Mouse (Mus musculus): ENCODE measurements around the gene Phex. TPM values are rescaled to one million over a fixed set of nuclear protein-coding genes. Genes with fewer than 3 reads are reported as not detected.

Phex gene
- polyA plus RNA-seq, 1 experiment from 2014 or later, result 0.21 TPM

GRCm38 (mm10) chrX:157292411-157292810 lies 122.7 kb downstream of the Phex start:
- Histone ChIP-seq H3K4me2 (ENCODE audit: low read length) (no peak overlapping the region), H3K4me3 (ENCODE audit: low read length) (no peak overlapping the region), H3K4me1 (ENCODE audit: control insufficient read depth, insufficient read depth, low read depth, low read length) (no peaks in the 10 kb centered on the region), H3K9ac (ENCODE audit: low read depth, low read length) (no peak overlapping the region), H3K9me3 (ENCODE audit: control insufficient read depth, low read length) (no peaks in the 10 kb centered on the region), H3K36me3 (ENCODE audit: control insufficient read depth, insufficient read depth, low read length) (no peaks in the 10 kb centered on the region), H3K27me3 (replicated peaks; ENCODE audit: control insufficient read depth, insufficient read depth, low read length) (no peaks in the 10 kb centered on the region), H3K27ac (ENCODE audit: low read depth, low read length) (no peak overlapping the region)
- ATAC-seq, result no peak

DNA sequence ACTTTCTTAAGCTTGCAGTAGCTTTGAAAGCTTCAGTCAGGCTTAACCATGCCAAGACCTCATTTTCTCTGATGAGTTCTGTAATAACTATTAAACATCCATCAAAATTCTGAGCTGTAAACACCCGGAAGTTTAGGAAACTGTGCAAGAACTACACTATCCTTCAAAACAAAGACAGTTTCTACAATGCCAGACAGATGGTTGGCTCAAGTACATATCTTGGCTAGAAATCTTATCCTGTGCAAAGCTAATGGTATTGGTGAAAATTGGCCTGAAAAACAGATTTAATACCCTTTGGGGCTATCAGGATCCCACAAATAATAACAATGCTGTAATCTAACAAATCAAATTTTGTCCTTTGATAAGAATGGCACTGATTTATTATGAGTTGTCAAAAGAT lies 138.5 kb downstream of the Phex start:
- H3K4me1 ChIP-seq (ENCODE audit: control insufficient read depth, insufficient read depth, low read depth, low read length), result no peaks in the 10 kb centered on the region
- 75% methylated on average over 1 of the region's 1 CpGs for WGBS

DNA sequence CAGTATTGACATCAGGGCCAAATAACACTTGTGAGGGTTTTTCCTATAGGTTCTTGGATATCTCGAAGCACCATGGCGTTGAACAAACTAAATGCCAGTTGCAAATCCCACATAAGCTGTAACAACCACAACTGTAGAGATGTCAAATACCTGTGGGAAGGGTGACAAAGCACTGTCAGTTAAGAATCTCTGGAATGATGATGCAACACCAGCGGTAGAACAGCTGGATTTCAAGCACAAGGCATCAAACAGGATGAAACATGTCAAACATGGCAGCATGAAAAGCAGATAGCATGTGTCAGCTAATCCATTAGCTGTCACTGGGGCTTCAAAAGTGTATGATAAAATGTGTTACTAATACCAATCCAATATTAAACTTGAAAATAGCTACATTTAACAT lies 141.8 kb downstream of the Phex start:
- no peak overlapping the region for H3K4me2 ChIP-seq (ENCODE audit: low read length)
- no peak overlapping the region for H3K9ac ChIP-seq (ENCODE audit: low read depth, low read length)
- H3K4me3 ChIP-seq (ENCODE audit: low read length), result no peak overlapping the region
- no peak for ATAC-seq
- no peaks in the 10 kb centered on the region for H3K9me3 ChIP-seq (ENCODE audit: control insufficient read depth, low read length)
- no peaks in the 10 kb centered on the region for H3K27me3 ChIP-seq (replicated peaks; ENCODE audit: control insufficient read depth, insufficient read depth, low read length)
- no peaks in the 10 kb centered on the region for H3K4me1 ChIP-seq (ENCODE audit: control insufficient read depth, insufficient read depth, low read depth, low read length)
- H3K36me3 ChIP-seq (ENCODE audit: control insufficient read depth, insufficient read depth, low read length), result no peaks in the 10 kb centered on the region
- H3K27ac ChIP-seq (ENCODE audit: low read depth, low read length), result no peak overlapping the region
- 78% methylated on average over 3 of the region's 3 CpGs for WGBS

More for the DNA sequence above, 138.5 kb downstream of the Phex start:
- H3K9me3 ChIP-seq (ENCODE audit: control insufficient read depth, low read length), result no peaks in the 10 kb centered on the region
- no peak overlapping the region for H3K4me2 ChIP-seq (ENCODE audit: low read length)
- H3K27ac ChIP-seq (ENCODE audit: low read depth, low read length), result no peak overlapping the region
- H3K27me3 ChIP-seq (replicated peaks; ENCODE audit: control insufficient read depth, insufficient read depth, low read length), result no peaks in the 10 kb centered on the region
- no peaks in the 10 kb centered on the region for H3K36me3 ChIP-seq (ENCODE audit: control insufficient read depth, insufficient read depth, low read length)
- H3K9ac ChIP-seq (ENCODE audit: low read depth, low read length), result no peak overlapping the region
- no peak for ATAC-seq
- no peak overlapping the region for H3K4me3 ChIP-seq (ENCODE audit: low read length)

DNA sequence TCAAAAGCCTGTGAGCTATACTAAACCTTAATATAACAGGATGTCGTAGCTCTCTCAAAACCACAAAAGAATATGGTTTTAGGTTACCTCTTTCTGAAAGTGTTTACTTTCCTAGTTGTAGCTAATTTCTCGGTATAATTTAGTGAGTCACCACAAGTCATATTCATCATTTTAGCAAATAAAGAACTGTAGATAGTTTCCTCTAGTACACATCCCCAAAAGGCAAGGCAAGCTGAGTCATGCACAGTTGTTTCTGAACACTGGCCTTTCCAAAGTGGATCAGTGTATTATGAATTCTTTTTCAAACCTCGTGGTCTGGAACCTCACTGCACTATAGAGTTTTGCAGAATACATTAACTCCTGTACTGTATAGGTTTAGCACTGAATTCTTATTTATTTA lies 143.5 kb downstream of the Phex start:
- no peaks in the 10 kb centered on the region for H3K4me1 ChIP-seq (ENCODE audit: control insufficient read depth, insufficient read depth, low read depth, low read length)
- no peaks in the 10 kb centered on the region for H3K27me3 ChIP-seq (replicated peaks; ENCODE audit: control insufficient read depth, insufficient read depth, low read length)
- ATAC-seq, result no peak
- no peaks in the 10 kb centered on the region for H3K36me3 ChIP-seq (ENCODE audit: control insufficient read depth, insufficient read depth, low read length)
- no peak overlapping the region for H3K4me3 ChIP-seq (ENCODE audit: low read length)
- no peak overlapping the region for H3K4me2 ChIP-seq (ENCODE audit: low read length)
- no peak overlapping the region for H3K9ac ChIP-seq (ENCODE audit: low read depth, low read length)
- WGBS, result 81% methylated on average over 3 of the region's 3 CpGs
- H3K9me3 ChIP-seq (ENCODE audit: control insufficient read depth, low read length), result no peaks in the 10 kb centered on the region
- no peak overlapping the region for H3K27ac ChIP-seq (ENCODE audit: low read depth, low read length)

GRCm38 (mm10) chrX:157269726-157270305 lies 145.3 kb downstream of the Phex start:
- H3K4me3 ChIP-seq (ENCODE audit: low read length), result no peak overlapping the region
- H3K27me3 ChIP-seq (replicated peaks; ENCODE audit: control insufficient read depth, insufficient read depth, low read length), result no peaks in the 10 kb centered on the region
- H3K9ac ChIP-seq (ENCODE audit: low read depth, low read length), result no peak overlapping the region
- no peaks in the 10 kb centered on the region for H3K4me1 ChIP-seq (ENCODE audit: control insufficient read depth, insufficient read depth, low read depth, low read length)
- no peaks in the 10 kb centered on the region for H3K36me3 ChIP-seq (ENCODE audit: control insufficient read depth, insufficient read depth, low read length)
- 46% methylated on average over 5 of the region's 5 CpGs for WGBS
- H3K4me2 ChIP-seq (ENCODE audit: low read length), result no peak overlapping the region
- no peak overlapping the region for H3K27ac ChIP-seq (ENCODE audit: low read depth, low read length)
- ATAC-seq, result no peak
- H3K9me3 ChIP-seq (ENCODE audit: control insufficient read depth, low read length), result no peaks in the 10 kb centered on the region

GRCm38 (mm10) chrX:157268141-157268540 lies 147.0 kb downstream of the Phex start:
- Histone ChIP-seq H3K4me3 (ENCODE audit: low read length) (no peak overlapping the region), H3K27ac (ENCODE audit: low read depth, low read length) (no peak overlapping the region), H3K9ac (ENCODE audit: low read depth, low read length) (no peak overlapping the region), H3K4me2 (ENCODE audit: low read length) (no peak overlapping the region), H3K4me1 (ENCODE audit: control insufficient read depth, insufficient read depth, low read depth, low read length) (no peaks in the 10 kb centered on the region), H3K27me3 (replicated peaks; ENCODE audit: control insufficient read depth, insufficient read depth, low read length) (no peaks in the 10 kb centered on the region), H3K9me3 (ENCODE audit: control insufficient read depth, low read length) (no peaks in the 10 kb centered on the region), H3K36me3 (ENCODE audit: control insufficient read depth, insufficient read depth, low read length) (no peaks in the 10 kb centered on the region)
- no peak for ATAC-seq
- 53% methylated on average over 1 of the region's 1 CpGs for WGBS

DNA sequence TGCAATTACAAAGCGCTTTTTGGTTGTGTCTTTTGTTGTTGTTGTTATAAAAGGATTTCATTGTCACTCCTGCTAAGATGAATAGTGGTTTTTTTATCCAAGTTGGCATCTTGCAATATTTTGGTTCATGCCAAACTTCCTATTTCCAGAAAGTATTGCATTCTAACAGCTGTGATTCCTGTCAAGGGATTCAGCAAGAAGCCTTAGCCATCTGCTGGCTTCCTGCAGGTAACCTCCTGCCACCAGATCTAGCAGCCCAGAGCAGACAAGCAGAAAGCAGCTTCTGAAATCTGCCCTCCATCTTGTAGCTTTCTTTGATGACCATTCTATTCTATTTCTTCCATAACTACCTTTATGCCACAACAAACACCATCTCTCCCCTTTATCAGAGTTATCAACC lies 212.4 kb downstream of the Phex start:
- Histone ChIP-seq H3K36me3 (ENCODE audit: control insufficient read depth, insufficient read depth, low read length) (no peaks in the 10 kb centered on the region), H3K27me3 (replicated peaks; ENCODE audit: control insufficient read depth, insufficient read depth, low read length) (no peaks in the 10 kb centered on the region), H3K9me3 (ENCODE audit: control insufficient read depth, low read length) (no peaks in the 10 kb centered on the region), H3K4me2 (ENCODE audit: low read length) (no peak overlapping the region), H3K4me3 (ENCODE audit: low read length) (no peak overlapping the region), H3K27ac (ENCODE audit: low read depth, low read length) (no peak overlapping the region), H3K9ac (ENCODE audit: low read depth, low read length) (no peak overlapping the region), H3K4me1 (ENCODE audit: control insufficient read depth, insufficient read depth, low read depth, low read length) (no peaks in the 10 kb centered on the region)
- WGBS, result 93% methylated on average over 1 of the region's 1 CpGs
- no peak; the same call in 1 of the 2 replicates for ATAC-seq

- WGBS, result 81% methylated on average over 4 of the region's 4 CpGs
- Histone ChIP-seq H3K27me3 (replicated peaks; ENCODE audit: control insufficient read depth, insufficient read depth, low read length) (no peaks in the 10 kb centered on the region), H3K36me3 (ENCODE audit: control insufficient read depth, insufficient read depth, low read length) (no peaks in the 10 kb centered on the region), H3K4me1 (ENCODE audit: control insufficient read depth, insufficient read depth, low read depth, low read length) (no peaks in the 10 kb centered on the region), H3K9ac (ENCODE audit: low read depth, low read length) (no peak overlapping the region), H3K9me3 (ENCODE audit: control insufficient read depth, low read length) (no peaks in the 10 kb centered on the region), H3K4me2 (ENCODE audit: low read length) (no peak overlapping the region), H3K4me3 (ENCODE audit: low read length) (no peak overlapping the region), H3K27ac (ENCODE audit: low read depth, low read length) (no peak overlapping the region)
- no peak for ATAC-seq
These were observed 230.9 kb downstream of the Phex start for GRCm38 (mm10) chrX:157184167-157184566.

GRCm38 (mm10) chrX:157180845-157181244 lies 234.3 kb downstream of the Phex start:
- ATAC-seq, result no peak
- no peaks in the 10 kb centered on the region for H3K36me3 ChIP-seq (ENCODE audit: control insufficient read depth, insufficient read depth, low read length)

GRCm38 (mm10) chrX:157164142-157164541 lies 251.0 kb downstream of the Phex start:
- H3K27ac ChIP-seq (ENCODE audit: low read depth, low read length), result no peak overlapping the region
- H3K9me3 ChIP-seq (ENCODE audit: control insufficient read depth, low read length), result no peaks in the 10 kb centered on the region
- no peak for ATAC-seq
- no peaks in the 10 kb centered on the region for H3K27me3 ChIP-seq (replicated peaks; ENCODE audit: control insufficient read depth, insufficient read depth, low read length)
- H3K9ac ChIP-seq (ENCODE audit: low read depth, low read length), result no peak overlapping the region
- H3K4me3 ChIP-seq (ENCODE audit: low read length), result no peak overlapping the region
- WGBS, result 44% methylated on average over 3 of the region's 3 CpGs
- no peaks in the 10 kb centered on the region for H3K36me3 ChIP-seq (ENCODE audit: control insufficient read depth, insufficient read depth, low read length)
- H3K4me2 ChIP-seq (ENCODE audit: low read length), result no peak overlapping the region
- no peaks in the 10 kb centered on the region for H3K4me1 ChIP-seq (ENCODE audit: control insufficient read depth, insufficient read depth, low read depth, low read length)

More at GRCm38 (mm10) chrX:157180845-157181244, 234.3 kb downstream of the Phex start:
- 85% methylated on average over 1 of the region's 1 CpGs for WGBS
- no peaks in the 10 kb centered on the region for H3K9me3 ChIP-seq (ENCODE audit: control insufficient read depth, low read length)
- no peak overlapping the region for H3K9ac ChIP-seq (ENCODE audit: low read depth, low read length)
- no peak overlapping the region for H3K4me2 ChIP-seq (ENCODE audit: low read length)
- H3K27ac ChIP-seq (ENCODE audit: low read depth, low read length), result no peak overlapping the region
- no peaks in the 10 kb centered on the region for H3K27me3 ChIP-seq (replicated peaks; ENCODE audit: control insufficient read depth, insufficient read depth, low read length)
- H3K4me3 ChIP-seq (ENCODE audit: low read length), result no peak overlapping the region
- no peaks in the 10 kb centered on the region for H3K4me1 ChIP-seq (ENCODE audit: control insufficient read depth, insufficient read depth, low read depth, low read length)

Data from hindbrain, embryonic 16.5 days (tissue).